Mouse (Mus musculus) MEL (cell line): ENCODE measurements around the gene Myzap. TPM values are rescaled to one million over a fixed set of nuclear protein-coding genes. Genes with fewer than 3 reads are reported as not detected.

Experiments used
- DNase-seq: peaks from one replicate; pipeline ENCODE4 v3.0.0; 2011; ENCODE audit warnings: low read depth, low spot score
- H3K27ac ChIP-seq: 2 replicates; pipeline ENCODE4 v1.5.1; 2012; ENCODE audit warnings: low read depth, mild to moderate bottlenecking, control low read depth, low read length, moderate library complexity; ENCODE audit not compliant: control insufficient read depth
- H3K27me3 ChIP-seq, 2 experiments: fragments of 150-350 bp in 1 of 2; sonication (generic) in 1 of 2; 2 replicates each; pipeline ENCODE4 v1.6.1; 2012; ENCODE audit warnings: low read length in 2 of 2, mild to moderate bottlenecking in 2 of 2, improper control_type of control experiment in 1 of 2, moderate library complexity in 1 of 2; ENCODE audit not compliant: insufficient read depth in 2 of 2, control insufficient read depth in 1 of 2
- H3K36me3 ChIP-seq, 2 experiments: 2 replicates each; pipeline ENCODE4 v1.6.1; 2012 to 2014; ENCODE audit warnings: low read length in 2 of 2, improper control_type of control experiment in 1 of 2, inconsistent platforms in 1 of 2, mild to moderate bottlenecking in 1 of 2; ENCODE audit not compliant: insufficient read depth in 2 of 2, control insufficient read depth in 1 of 2
- H3K4me1 ChIP-seq, 2 experiments: fragments of 150-350 bp in 1 of 2; sonication (generic) in 1 of 2; 2 replicates each; pipeline ENCODE4 v1.6.1; 2012; ENCODE audit warnings: low read length in 2 of 2, improper control_type of control experiment in 1 of 2, mild to moderate bottlenecking in 1 of 2; ENCODE audit not compliant: insufficient read depth in 2 of 2, control insufficient read depth in 1 of 2
- H3K4me3 ChIP-seq, 2 experiments: fragments of 150-350 bp in 1 of 2; sonication (generic) in 1 of 2; 2 replicates each; pipeline ENCODE4 v1.5.1; 2012; ENCODE audit warnings: low read depth in 2 of 2, low read length in 2 of 2, mild to moderate bottlenecking in 2 of 2, moderate library complexity in 2 of 2, control low read depth in 1 of 2, improper control_type of control experiment in 1 of 2; ENCODE audit not compliant: control insufficient read depth in 1 of 2, insufficient read depth in 1 of 2
- H3K79me2 ChIP-seq: 2 replicates; pipeline ENCODE4 v1.6.1; 2012; ENCODE audit warnings: mild to moderate bottlenecking, low read length, moderate library complexity; ENCODE audit not compliant: control insufficient read depth, poor library complexity, insufficient read depth
- H3K9ac ChIP-seq: 2 replicates; pipeline ENCODE4 v1.6.1; 2012; ENCODE audit warnings: low read depth, mild to moderate bottlenecking, control low read depth, low read length, moderate library complexity; ENCODE audit not compliant: control insufficient read depth, poor library complexity, severe bottlenecking
- H3K9me3 ChIP-seq: fragments of 150-350 bp; sonication (generic); replicated peaks from 2 replicates; pipeline ENCODE4 v1.6.1; 2012; ENCODE audit warnings: mild to moderate bottlenecking, low read length, improper control_type of control experiment, moderate library complexity; ENCODE audit not compliant: insufficient read depth
- BHLHE40 ChIP-seq: IDR thresholded peaks from 2 replicates; pipeline ENCODE4 v1.6.1; 2012; ENCODE audit warnings: low read depth, mild to moderate bottlenecking, inconsistent platforms, low read length, improper control_type of control experiment, borderline replicate concordance
- CHD1 ChIP-seq: IDR thresholded peaks from 2 replicates; pipeline ENCODE4 v1.6.1; 2012; ENCODE audit warnings: low read depth, mild to moderate bottlenecking, inconsistent platforms, low read length, improper control_type of control experiment
- CHD2 ChIP-seq: IDR thresholded peaks from 2 replicates; pipeline ENCODE4 v1.6.1; 2011; ENCODE audit warnings: low read length, improper control_type of control experiment
- CTCF ChIP-seq, 3 experiments: IDR thresholded peaks in 2 of 3; conservative IDR thresholded peaks in 1 of 3; 2 replicates each; pipeline ENCODE4 v1.5.1; 2011 to 2012; ENCODE audit warnings: low read length in 3 of 3, low read depth in 2 of 3, mild to moderate bottlenecking in 2 of 3, improper control_type of control experiment in 1 of 3, inconsistent platforms in 1 of 3, mixed read lengths in 1 of 3, moderate library complexity in 1 of 3; ENCODE audit not compliant: control insufficient read depth in 1 of 3, insufficient read depth in 1 of 3, poor library complexity in 1 of 3, severe bottlenecking in 1 of 3
- EP300 ChIP-seq, 2 experiments: IDR thresholded peaks; 2 replicates each; pipeline ENCODE4 v1.6.1; 2011; ENCODE audit warnings: improper control_type of control experiment in 2 of 2, low read length in 2 of 2, low read depth in 1 of 2, mild to moderate bottlenecking in 1 of 2
- GABPA ChIP-seq: IDR thresholded peaks from 2 replicates; pipeline ENCODE4 v1.6.1; 2012; ENCODE audit warnings: low read depth, mild to moderate bottlenecking, inconsistent platforms, low read length, improper control_type of control experiment, moderate library complexity
- GATA1 ChIP-seq: IDR thresholded peaks from 2 replicates; pipeline ENCODE4 v1.6.1; 2011; ENCODE audit warnings: low read depth, low read length, improper control_type of control experiment
- HCFC1 ChIP-seq: IDR thresholded peaks from 2 replicates; pipeline ENCODE4 v1.6.1; 2012; ENCODE audit warnings: low read depth, mild to moderate bottlenecking, inconsistent platforms, low read length, improper control_type of control experiment, moderate library complexity
- KAT2A ChIP-seq: conservative IDR thresholded peaks from 2 replicates; pipeline ENCODE4 v1.6.1; 2012; ENCODE audit warnings: low read depth, low read length, improper control_type of control experiment, inconsistent platforms
- MAZ ChIP-seq: IDR thresholded peaks from 2 replicates; pipeline ENCODE4 v1.6.1; 2012; ENCODE audit warnings: low read depth, mild to moderate bottlenecking, inconsistent platforms, low read length, improper control_type of control experiment
- MYB ChIP-seq: IDR thresholded peaks from 2 replicates; pipeline ENCODE4 v1.6.1; 2011; ENCODE audit warnings: mild to moderate bottlenecking, low read depth, low read length, improper control_type of control experiment
- POLR2A ChIP-seq, 2 experiments: IDR thresholded peaks; 2 replicates each; pipeline ENCODE4 v1.6.1; 2011 to 2012; ENCODE audit warnings: low read length in 2 of 2, mild to moderate bottlenecking in 2 of 2, control low read depth in 1 of 2, improper control_type of control experiment in 1 of 2, low read depth in 1 of 2, moderate library complexity in 1 of 2; ENCODE audit not compliant: control insufficient read depth in 1 of 2, insufficient read depth in 1 of 2, poor library complexity in 1 of 2
- POLR2AphosphoS2 ChIP-seq: IDR thresholded peaks from 2 replicates; pipeline ENCODE4 v1.6.1; 2011; ENCODE audit warnings: low read length, improper control_type of control experiment
- SMC3 ChIP-seq: IDR thresholded peaks from 2 replicates; pipeline ENCODE4 v1.6.1; 2011; ENCODE audit warnings: low read depth, low read length, improper control_type of control experiment
- TCF12 ChIP-seq: IDR thresholded peaks from 2 replicates; pipeline ENCODE4 v1.6.1; 2014; ENCODE audit warnings: low read depth, mild to moderate bottlenecking, inconsistent platforms, low read length, improper control_type of control experiment, moderate library complexity
- UBTF ChIP-seq: IDR thresholded peaks from 2 replicates; pipeline ENCODE4 v1.6.1; 2012; ENCODE audit warnings: low read depth, mild to moderate bottlenecking, inconsistent platforms, low read length, improper control_type of control experiment, moderate library complexity, borderline replicate concordance; ENCODE audit not compliant: insufficient read depth
- ZC3H11A ChIP-seq: IDR thresholded peaks from 2 replicates; pipeline ENCODE4 v1.6.1; 2012; ENCODE audit warnings: low read depth, mild to moderate bottlenecking, inconsistent platforms, low read length, improper control_type of control experiment
- polyA plus RNA-seq, 2 experiments: library from polyadenylated mRNA; stranded (reverse) in 1 of 2; unstranded in 1 of 2; fragments of >175 nt in 1 of 2; fragments of >200 nt in 1 of 2; gene quantifications; 2 replicates each; pipeline versions ENCODE4 v1.2.1 to v1.2.4; 2012; ENCODE audit warnings: low replicate concordance in 2 of 2, low read depth in 1 of 2; ENCODE audit not compliant: insufficient read length in 2 of 2, insufficient read depth in 1 of 2, missing spikeins in 1 of 2
- total RNA-seq: library from RNA; depleted of rRNA; stranded (reverse); fragments of 300-350 nt; gene quantifications from 2 replicates; pipeline ENCODE4 v1.2.3, GENCODE M21; 2012

Myzap gene
- total and polyA plus RNA-seq, 3 experiments: 0.06 TPM; not detected in 2

- H3K79me2 ChIP-seq: no peaks in the 10 kb centered on the region
- peaks cover 0 to 2% of the 10 kb centered on the region in 2 experiments; a peak in 1 of 4 replicates for H3K36me3 ChIP-seq
- no peak overlapping the region for H3K4me3 ChIP-seq
- no peak overlapping the region for H3K27ac ChIP-seq
- peaks cover 3 to 10% of the 10 kb centered on the region in 2 experiments; a peak in 3 of 4 replicates for H3K27me3 ChIP-seq
- no peak overlapping the region for H3K9ac ChIP-seq
- TF ChIP-seq UBTF (no peak), GABPA (no peak), EP300 (IDR thresholded peaks at IDR 0.05; ENCODE audit: low read depth in 1 of 2, low read length in 2 of 2) (no peak), POLR2AphosphoS2 (no peak), CTCF (IDR thresholded peaks at IDR 0.05 in 2 of 3, conservative IDR thresholded peaks at IDR 0.05 in 1 of 3; ENCODE audit: control insufficient read depth in 1 of 3, insufficient read depth in 1 of 3, low read depth in 2 of 3, low read length in 3 of 3, poor library complexity in 1 of 3, severe bottlenecking in 1 of 3) (peak; percentile 25 to 43 (median 37); a peak in 5 of 6 replicates), SMC3 (peak; percentile 8; the same call in 1 of the 2 replicates), CHD1 (no peak), GATA1 (no peak)
- no peaks in the 10 kb centered on the region for H3K9me3 ChIP-seq
- H3K4me1 ChIP-seq: no peaks in the 10 kb centered on the region
- DNase-seq: peak; percentile 14
Observed at GRCm38 (mm10) chr9:71515862-71516261, 76.3 kb downstream of the Myzap start.

GRCm38 (mm10) chr9:71513566-71513965 lies 78.6 kb downstream of the Myzap start:
- Histone ChIP-seq H3K4me3 (no peak overlapping the region), H3K79me2 (no peaks in the 10 kb centered on the region), H3K9me3 (no peaks in the 10 kb centered on the region), H3K27me3 (peaks cover 5 to 11% of the 10 kb centered on the region in 2 experiments; a peak in 3 of 4 replicates), H3K27ac (no peak overlapping the region), H3K4me1 (no peaks in the 10 kb centered on the region), H3K9ac (no peak overlapping the region), H3K36me3 (peaks cover 0 to 2% of the 10 kb centered on the region in 2 experiments; a peak in 1 of 4 replicates)
- no peak for DNase-seq
- no peak for TF ChIP-seq TCF12
- no peak for TF ChIP-seq MYB
- no peak for TF ChIP-seq CHD1
- no peak for TF ChIP-seq KAT2A
- TF ChIP-seq POLR2A (IDR thresholded peaks at IDR 0.05; ENCODE audit: control insufficient read depth in 1 of 2, insufficient read depth in 1 of 2, low read depth in 1 of 2, low read length in 2 of 2, poor library complexity in 1 of 2): no peak
- no peak for TF ChIP-seq GABPA
- no peak for TF ChIP-seq HCFC1
- TF ChIP-seq POLR2AphosphoS2: no peak
- TF ChIP-seq MAZ: no peak
- no peak for TF ChIP-seq BHLHE40
- TF ChIP-seq ZC3H11A: no peak
- no peak for TF ChIP-seq CHD2
- TF ChIP-seq, all 39 proteins: peak for 0
